Mouse (Mus musculus) adrenal gland, postnatal 36 days (tissue): ENCODE results near the gene Mettl6. TPM values are rescaled to one million over a fixed set of nuclear protein-coding genes. Genes with fewer than 3 reads are reported as not detected.
A peak's percentile ranks its signal among the peaks of the same experiment; 100 is the strongest.

Experiments used
- DNase-seq, 2 experiments: peaks; one replicate each; pipeline ENCODE4 v3.0.0; 2021; ENCODE audit warnings: mixed read lengths in 1 of 2
- total RNA-seq, 2 experiments: library from RNA; stranded (reverse); gene quantifications; 2 replicates each; pipeline ENCODE4 v1.2.3; 2021

Mettl6 gene
- total RNA-seq, 2 experiments from 2014 or later: 20.4 to 21.3 TPM

- DNase-seq: no peak
Observed at GRCm38 (mm10) chr14:31433126-31433525, 61.7 kb downstream of the Mettl6 start.

- peak in 1 of 2 experiments; percentile 51 for DNase-seq
Observed at GRCm38 (mm10) chr14:31432424-31432823, 62.4 kb downstream of the Mettl6 start.

- DNase-seq: no peak
Observed at GRCm38 (mm10) chr14:31431789-31432330, 63.0 kb downstream of the Mettl6 start.

GRCm38 (mm10) chr14:31429004-31429395 is 65.8 kb downstream of the Mettl6 start:
- no peak for DNase-seq

GRCm38 (mm10) chr14:31428211-31429003 is 66.4 kb downstream of the Mettl6 start:
- peak; percentile 89 to 90 for DNase-seq

Other genes starting within 250 kb of the Mettl6 start
- gene Phf7, start 243.7 kb downstream of the Mettl6 start, total RNA-seq: 1 to 10 TPM; 5.1 to 8.9 TPM
- 10 to 100 TPM; 61.8 to 63.2 TPM for gene Bap1, start 243.6 kb downstream of the Mettl6 start, total RNA-seq
- gene Dnah1, start 171.1 kb downstream of the Mettl6 start, total RNA-seq: 1 to 10 TPM; 1.5 to 1.7 TPM
- 10 to 100 TPM; 43.5 to 45.0 TPM for gene Capn7, start 158.4 kb downstream of the Mettl6 start, total RNA-seq
- gene Sh3bp5, start 59.0 kb downstream of the Mettl6 start, total RNA-seq: 100 to 1,000 TPM; 147 to 211 TPM
- 10 to 100 TPM; 42.3 to 70.7 TPM for gene Eaf1, start 641 bp downstream of the Mettl6 start, total RNA-seq
- not detected for gene Colq, start 96.3 kb upstream of the Mettl6 start, total RNA-seq
- gene Gm49387, start 145.8 kb upstream of the Mettl6 start, total RNA-seq: not detected
- gene Btd, start 146.0 kb upstream of the Mettl6 start, total RNA-seq: 10 to 100 TPM; 48.3 to 73.1 TPM
- 10 to 100 TPM; 27.4 to 66.4 TPM for gene Hacl1, start 146.2 kb upstream of the Mettl6 start, total RNA-seq